Mouse (Mus musculus) thymus, adult 2 months (tissue): ENCODE results near the gene Gm21970.

Experiments
- CTCF ChIP-seq: fragments of 200-500 bp; IDR thresholded peaks from 2 replicates; pipeline ENCODE4 v1.5.1; 2012; ENCODE audit warnings: mild to moderate bottlenecking, control low read depth, low read length, moderate library complexity, borderline replicate concordance; ENCODE audit not compliant: control insufficient read depth, poor library complexity, insufficient read depth; ENCODE audit errors: extremely low read depth
- POLR2A ChIP-seq: fragments of 200-500 bp; IDR thresholded peaks from 2 replicates; pipeline ENCODE4 v1.6.1; 2012; ENCODE audit warnings: mild to moderate bottlenecking, low read length, control low read depth, moderate library complexity; ENCODE audit not compliant: control insufficient read depth, poor library complexity, insufficient read depth; ENCODE audit errors: extremely low read depth

- no peak for TF ChIP-seq CTCF
- TF ChIP-seq POLR2A: no peak
Measured at GRCm38 (mm10) chr16:91359531-91359930, 32.0 kb upstream of the Gm21970 start.
